In genomic region chr11:107605694-107606093, GRCm38 (mm10) we compare ENCODE assay signal across 24 mouse cellular contexts. TPM values are rescaled to one million over a fixed set of nuclear protein-coding genes. Genes with fewer than 3 reads are reported as not detected.
DNase-seq lines count a peak whose midpoint lies in the region; ATAC-seq and TF ChIP-seq lines count a peak whose summit lies in the region.
"Had no signal": no experiment of that assay in that cellular context is flagged by ENCODE, and none has a peak within 500 bp of the region (broad histone marks: within the 10 kb centered on the region; RNA-seq: fewer than 3 reads in every experiment).

No protein-coding gene starts in this region.

- H3K27ac ChIP-seq in liver, embryonic 12.5 days, result no peak overlapping the region
- H3K27ac ChIP-seq in liver, embryonic 11.5 days (ENCODE audit: low read depth, low read length), result no peak overlapping the region
- H3K27ac ChIP-seq in liver, embryonic 14.5 days, result no peak overlapping the region
- no peak overlapping the region for H3K27ac ChIP-seq in liver, embryonic 15.5 days (replicated peaks)
- 0 out of 2 replicates have a peak overlapping the region, but pooled peaks have one; percentile 6 for H3K27ac ChIP-seq in liver, postnatal 0 days (ENCODE audit: low read depth)
- H3K27ac ChIP-seq: embryonic facial prominence, embryonic 13.5 days; embryonic facial prominence, embryonic 15.5 days; forebrain, embryonic 10.5 days; forebrain, embryonic 12.5 days had no signal

- TF ChIP-seq CTCF in liver, embryonic 14.5 days (IDR thresholded peaks at IDR 0.05; ENCODE audit: low read depth), result no peak
- TF ChIP-seq CTCF in liver, postnatal 0 days (IDR thresholded peaks at IDR 0.05; ENCODE audit: low read depth), result no peak

- no peaks in the 10 kb centered on the region for H3K9me3 ChIP-seq in liver, embryonic 12.5 days (replicated peaks)
- no peaks in the 10 kb centered on the region for H3K9me3 ChIP-seq in liver, embryonic 11.5 days (ENCODE audit: control insufficient read depth, low read length)
- H3K9me3 ChIP-seq in liver, embryonic 14.5 days (ENCODE audit: control insufficient read depth, low read length), result no peaks in the 10 kb centered on the region
- H3K9me3 ChIP-seq in liver, embryonic 15.5 days (replicated peaks), result no peaks in the 10 kb centered on the region
- H3K9me3 ChIP-seq in liver, postnatal 0 days (ENCODE audit: low read length), result no peaks in the 10 kb centered on the region
- H3K9me3 ChIP-seq: embryonic facial prominence, embryonic 13.5 days; embryonic facial prominence, embryonic 15.5 days; forebrain, embryonic 10.5 days; forebrain, embryonic 12.5 days had no signal

- H3K4me2 ChIP-seq in liver, embryonic 12.5 days, result no peak overlapping the region
- H3K4me2 ChIP-seq in liver, embryonic 11.5 days, result no peak overlapping the region
- no peak overlapping the region for H3K4me2 ChIP-seq in liver, embryonic 14.5 days (ENCODE audit: low read depth)
- H3K4me2 ChIP-seq in liver, embryonic 15.5 days, result no peak overlapping the region
- H3K4me2 ChIP-seq in liver, postnatal 0 days (ENCODE audit: low read depth, low read length), result no peak overlapping the region
- H3K4me2 ChIP-seq: embryonic facial prominence, embryonic 13.5 days; embryonic facial prominence, embryonic 15.5 days; forebrain, embryonic 12.5 days had no signal

- H3K4me1 ChIP-seq in liver, embryonic 12.5 days, result no peaks in the 10 kb centered on the region; the same call in 1 of the 2 replicates
- no peaks in the 10 kb centered on the region for H3K4me1 ChIP-seq in liver, embryonic 11.5 days (replicated peaks; ENCODE audit: control insufficient read depth, insufficient read depth, low read length)
- H3K4me1 ChIP-seq in liver, embryonic 14.5 days (replicated peaks; ENCODE audit: control insufficient read depth in 2 of 2, insufficient read depth in 2 of 2, low read length in 1 of 2), result no peaks in the 10 kb centered on the region; a peak in 1 of 4 replicates
- peaks cover 3% of the 10 kb centered on the region; the same call in 1 of the 2 replicates for H3K4me1 ChIP-seq in liver, embryonic 15.5 days (replicated peaks)
- H3K4me1 ChIP-seq in liver, postnatal 0 days (ENCODE audit: insufficient read depth), result no peaks in the 10 kb centered on the region
- H3K4me1 ChIP-seq: embryonic facial prominence, embryonic 13.5 days; embryonic facial prominence, embryonic 15.5 days; forebrain, embryonic 10.5 days; forebrain, embryonic 12.5 days had no signal

- 89% methylated on average over 7 of the region's 7 CpGs for WGBS in liver, embryonic 12.5 days (ENCODE audit: insufficient replicate concordance)
- WGBS in liver, embryonic 11.5 days, result 89% methylated on average over 7 of the region's 7 CpGs
- 80% methylated on average over 7 of the region's 7 CpGs for WGBS in liver, embryonic 14.5 days (ENCODE audit: insufficient replicate concordance)
- 84% methylated on average over 7 of the region's 7 CpGs for WGBS in liver, embryonic 15.5 days (ENCODE audit: insufficient replicate concordance)
- 76% methylated on average over 7 of the region's 7 CpGs for WGBS in liver, postnatal 0 days (ENCODE audit: insufficient replicate concordance)

- ATAC-seq in liver, embryonic 12.5 days, result peak; percentile 40; the same call in 1 of the 2 replicates
- no peak for ATAC-seq in liver, embryonic 11.5 days (replicated peaks; ENCODE audit: low FRiP score)
- 0 out of 2 replicates have a peak, but pooled peaks have one; percentile 28 for ATAC-seq in liver, embryonic 14.5 days (ENCODE audit: insufficient read depth)
- ATAC-seq in liver, embryonic 15.5 days (ENCODE audit: insufficient read depth), result peak; percentile 49; the same call in 1 of the 2 replicates
- ATAC-seq in liver, postnatal 0 days, result peak; percentile 67
- ATAC-seq: forebrain, embryonic 14.5 days; forebrain, embryonic 16.5 days had no signal

- peaks cover 74% of the 10 kb centered on the region for H3K36me3 ChIP-seq in liver, embryonic 12.5 days
- peaks cover 14% of the 10 kb centered on the region; the same call in 1 of the 2 replicates for H3K36me3 ChIP-seq in liver, embryonic 11.5 days (ENCODE audit: control insufficient read depth, insufficient read depth, low read length)
- H3K36me3 ChIP-seq in liver, embryonic 14.5 days (replicated peaks; ENCODE audit: control insufficient read depth, insufficient read depth, low read depth), result no peaks in the 10 kb centered on the region; the same call in 1 of the 2 replicates
- H3K36me3 ChIP-seq in liver, embryonic 15.5 days (replicated peaks), result peaks cover 55% of the 10 kb centered on the region
- H3K36me3 ChIP-seq in liver, postnatal 0 days (replicated peaks; ENCODE audit: insufficient read depth, low read length), result peaks cover 31% of the 10 kb centered on the region

- TF ChIP-seq EP300 in liver, embryonic 14.5 days (IDR thresholded peaks at IDR 0.05; ENCODE audit: low read depth), result no peak
- no peak for TF ChIP-seq EP300 in liver, postnatal 0 days (IDR thresholded peaks at IDR 0.05; ENCODE audit: low read depth)

- DNase-seq in liver, embryonic 11.5 days (ENCODE audit: low spot score), result no peak
- peak in 1 of 3 experiments; percentile 7 for DNase-seq in liver, embryonic 14.5 days (ENCODE audit: low read depth in 3 of 3, low spot score in 3 of 3)
- DNase-seq in liver, postnatal 0 days, result no peak
- no peak for DNase-seq in adrenal gland, adult 2 months
- DNase-seq in thymus, postnatal 25 days, result no peak
- DNase-seq in urinary bladder, postnatal 36 days (ENCODE audit: low spot score in 2 of 2), result no peak
- DNase-seq: adrenal gland, adult 8-10 months; adrenal gland, postnatal 14 days; adrenal gland, postnatal 36 days; cerebellum, adult 11-12 months; cerebellum, adult 8-10 months; cerebellum, adult 9-11 months; cerebellum, postnatal 14 days; cerebellum, postnatal 36 days; embryo, embryonic 11 days had no signal

- H3K9ac ChIP-seq in liver, embryonic 12.5 days, result no peak overlapping the region
- no peak overlapping the region for H3K9ac ChIP-seq in liver, embryonic 11.5 days (ENCODE audit: low read depth, low read length)
- no peak overlapping the region for H3K9ac ChIP-seq in liver, embryonic 14.5 days (replicated peaks)
- no peak overlapping the region for H3K9ac ChIP-seq in liver, embryonic 15.5 days
- no peak overlapping the region for H3K9ac ChIP-seq in liver, postnatal 0 days (replicated peaks)
- H3K9ac ChIP-seq: embryonic facial prominence, embryonic 13.5 days; embryonic facial prominence, embryonic 15.5 days; forebrain, embryonic 12.5 days had no signal

- H3K4me3 ChIP-seq in liver, embryonic 12.5 days, result no peak overlapping the region
- no peak overlapping the region for H3K4me3 ChIP-seq in liver, embryonic 11.5 days (ENCODE audit: low read depth, low read length)
- H3K4me3 ChIP-seq in liver, embryonic 14.5 days (ENCODE audit: insufficient read depth in 1 of 2, low read depth in 2 of 2, low read length in 2 of 2), result no peak overlapping the region
- no peak overlapping the region for H3K4me3 ChIP-seq in liver, embryonic 15.5 days (replicated peaks)
- H3K4me3 ChIP-seq in liver, postnatal 0 days (ENCODE audit: low read depth, low read length), result no peak overlapping the region
- H3K4me3 ChIP-seq: embryonic facial prominence, embryonic 13.5 days; embryonic facial prominence, embryonic 15.5 days; erythroblast, embryonic 14.5 days; forebrain, embryonic 10.5 days; forebrain, embryonic 12.5 days had no signal

- no peaks in the 10 kb centered on the region for H3K27me3 ChIP-seq in liver, embryonic 12.5 days (replicated peaks)
- H3K27me3 ChIP-seq in liver, embryonic 11.5 days (replicated peaks; ENCODE audit: control insufficient read depth, insufficient read depth, low read length), result no peaks in the 10 kb centered on the region
- no peaks in the 10 kb centered on the region for H3K27me3 ChIP-seq in liver, embryonic 14.5 days (ENCODE audit: control insufficient read depth, insufficient read depth, low read length)
- no peaks in the 10 kb centered on the region for H3K27me3 ChIP-seq in liver, embryonic 15.5 days
- no peaks in the 10 kb centered on the region for H3K27me3 ChIP-seq in liver, postnatal 0 days (ENCODE audit: insufficient read depth, low read length)
- H3K27me3 ChIP-seq: embryonic facial prominence, embryonic 13.5 days; embryonic facial prominence, embryonic 15.5 days; forebrain, embryonic 12.5 days had no signal

RNA-seq across cellular contexts. Expression of gene Helz, which starts 58.0 kb away (rescaled TPM):
- polyA plus RNA-seq in liver, embryonic 12.5 days (2016; fragmentation: Nextera tagmentation; extraction: Ambion mirVana), result 10.6 and 12.3 TPM in 2 replicates
- 19.9 TPM in 2 replicates for polyA plus RNA-seq in liver, embryonic 11.5 days (2014; fragmentation: Nextera tagmentation; extraction: Ambion mirVana)
- 3.0 TPM in 2 replicates for polyA plus RNA-seq in liver, embryonic 14.5 days (2012; rRNA removed)
- 5.6 and 6.0 TPM in 2 replicates for polyA plus RNA-seq in liver, embryonic 14.5 days (2014; fragmentation: Nextera tagmentation; extraction: Ambion mirVana)
- 5.6 and 7.1 TPM in 2 replicates for polyA plus RNA-seq in liver, embryonic 15.5 days (2015; fragmentation: Nextera tagmentation; extraction: Ambion mirVana)
- polyA plus RNA-seq in liver, postnatal 0 days (2015; fragmentation: Nextera tagmentation; extraction: Ambion mirVana), result 3.1 and 3.3 TPM in 2 replicates
- total RNA-seq in adrenal gland, adult 2 months (2021), result 10 to 100 TPM; 20.3 to 30.5 TPM
- polyA plus RNA-seq in adrenal gland, adult 2 months (2012; rRNA removed), result 18.4 and 23.3 TPM in 2 replicates
